Mouse (Mus musculus) spleen, adult 2 months (tissue): ENCODE results near the gene Arid1b. TPM values are rescaled to one million over a fixed set of nuclear protein-coding genes. Genes with fewer than 3 reads are reported as not detected.

ENCODE experiments used
- DNase-seq, 2 experiments: peaks; one replicate each; pipeline versions ENCODE4 v3.0.0 to v3.0.0-alpha.2; 2012 to 2021; ENCODE audit warnings: low spot score in 2 of 2, low read depth in 1 of 2
- H3K27ac ChIP-seq: fragments of 200-500 bp; 2 replicates; pipeline ENCODE4 v1.5.1; 2012; ENCODE audit warnings: low read length, inconsistent platforms; ENCODE audit not compliant: insufficient read depth
- H3K27me3 ChIP-seq: fragments of 200-500 bp; 2 replicates; pipeline ENCODE4 v1.6.1; 2012; ENCODE audit warnings: mild to moderate bottlenecking, moderate library complexity, low read length, inconsistent platforms; ENCODE audit not compliant: control insufficient read depth, insufficient read depth
- H3K36me3 ChIP-seq: fragments of 200-500 bp; 2 replicates; pipeline ENCODE4 v1.6.1; 2012; ENCODE audit warnings: mild to moderate bottlenecking, low read length, inconsistent platforms; ENCODE audit not compliant: control insufficient read depth, insufficient read depth
- H3K4me1 ChIP-seq: fragments of 200-500 bp; 2 replicates; pipeline ENCODE4 v1.6.1; 2011; ENCODE audit warnings: inconsistent platforms; ENCODE audit not compliant: control insufficient read depth, insufficient read depth, insufficient read length
- H3K4me3 ChIP-seq: fragments of 200-500 bp; 2 replicates; pipeline ENCODE4 v1.5.1; 2011; ENCODE audit warnings: mild to moderate bottlenecking, inconsistent platforms; ENCODE audit not compliant: insufficient read depth, insufficient read length; ENCODE audit errors: extremely low read depth
- CTCF ChIP-seq: fragments of 200-500 bp; IDR thresholded peaks from 2 replicates; pipeline ENCODE4 v1.5.1; 2011; ENCODE audit warnings: mild to moderate bottlenecking, inconsistent platforms; ENCODE audit not compliant: insufficient read depth, insufficient read length, insufficient replicate concordance; ENCODE audit errors: extremely low read depth
- POLR2A ChIP-seq: fragments of 200-500 bp; IDR thresholded peaks from 2 replicates; pipeline ENCODE4 v1.6.1; 2011; ENCODE audit warnings: low read depth, low read length, inconsistent platforms
- WGBS: fragments of 180-500 bp; shearing (Covaris S2); methylation state at CpG from one replicate; pipeline ENCODE4 v1.1.7; 2018; 5-methylcytosine and 5-hydroxymethylcytosine counted together
- polyA plus RNA-seq: library from polyadenylated mRNA; depleted of rRNA; stranded (reverse); fragments of >200 nt; gene quantifications from 2 replicates; pipeline ENCODE4 v1.2.3, GENCODE M21; 2012; rRNA removed

Gene Arid1b
- polyA plus RNA-seq, result 53.5 and 78.8 TPM in 2 replicates

GRCm38 (mm10) chr17:4993840-4994503 is at the start of gene Arid1b:
Arid1b (plus strand) TSS chr17:4994332.
- Histone ChIP-seq H3K36me3 (no peaks in the 10 kb centered on the region), H3K4me3 (peak within 1 kb of the TSS; percentile 77), H3K4me1 (no peaks in the 10 kb centered on the region; the same call in none of the 2 replicates), H3K27ac (peak within 1 kb of the TSS; percentile 99), H3K27me3 (peaks cover 2% of the 10 kb centered on the region; the same call in 1 of the 2 replicates)
- 1% methylated on average over 55 of the region's 58 CpGs for WGBS
- TF ChIP-seq POLR2A (peak; percentile 66), CTCF (no peak)
- DNase-seq, result peak; percentile 80 to 86

GRCm38 (mm10) chr17:4945311-4945751 is 48.8 kb upstream of the Arid1b start:
- TF ChIP-seq CTCF (no peak), POLR2A (no peak)
- Histone ChIP-seq H3K27me3 (no peaks in the 10 kb centered on the region), H3K4me1 (peaks cover 3% of the 10 kb centered on the region; the same call in 1 of the 2 replicates), H3K36me3 (no peaks in the 10 kb centered on the region), H3K27ac (no peak overlapping the region), H3K4me3 (no peak overlapping the region)
- DNase-seq, result no peak
- 88% methylated on average over 6 of the region's 6 CpGs for WGBS

GRCm38 (mm10) chr17:4945871-4946331 is 48.2 kb upstream of the Arid1b start:
- Histone ChIP-seq H3K36me3 (no peaks in the 10 kb centered on the region), H3K27ac (no peak overlapping the region), H3K4me3 (no peak overlapping the region), H3K27me3 (no peaks in the 10 kb centered on the region), H3K4me1 (peaks cover 3% of the 10 kb centered on the region; the same call in 1 of the 2 replicates)
- no peak for TF ChIP-seq POLR2A
- TF ChIP-seq CTCF, result no peak
- peak; percentile 8 to 20 for DNase-seq
- WGBS, result 28% methylated on average over 11 of the region's 11 CpGs

GRCm38 (mm10) chr17:4946421-4946974 is 47.6 kb upstream of the Arid1b start:
- DNase-seq, result no peak
- WGBS, result 49% methylated on average over 12 of the region's 12 CpGs

GRCm38 (mm10) chr17:4947013-4947412 is 47.1 kb upstream of the Arid1b start:
- 88% methylated on average over 3 of the region's 3 CpGs for WGBS
- Histone ChIP-seq H3K4me1 (peaks cover 3% of the 10 kb centered on the region; the same call in 1 of the 2 replicates), H3K27me3 (no peaks in the 10 kb centered on the region), H3K36me3 (no peaks in the 10 kb centered on the region), H3K27ac (no peak overlapping the region), H3K4me3 (no peak overlapping the region)
- TF ChIP-seq CTCF (no peak), POLR2A (no peak)
- no peak for DNase-seq

More at GRCm38 (mm10) chr17:4946421-4946974, 47.6 kb upstream of the Arid1b start:
- H3K36me3 ChIP-seq, result no peaks in the 10 kb centered on the region
- no peaks in the 10 kb centered on the region for H3K27me3 ChIP-seq
- TF ChIP-seq CTCF (no peak), POLR2A (no peak)
- peaks cover 3% of the 10 kb centered on the region; the same call in 1 of the 2 replicates for H3K4me1 ChIP-seq
- H3K4me3 ChIP-seq, result no peak overlapping the region
- H3K27ac ChIP-seq, result no peak overlapping the region

GRCm38 (mm10) chr17:4947439-4947838 is 46.7 kb upstream of the Arid1b start:
- TF ChIP-seq CTCF (no peak), POLR2A (no peak)
- 76% methylated on average over 2 of the region's 2 CpGs for WGBS
- no peak for DNase-seq

GRCm38 (mm10) chr17:4948501-4948900 is 45.6 kb upstream of the Arid1b start:
- Histone ChIP-seq H3K27ac (no peak overlapping the region), H3K27me3 (no peaks in the 10 kb centered on the region), H3K4me3 (no peak overlapping the region), H3K36me3 (no peaks in the 10 kb centered on the region), H3K4me1 (peaks cover 3% of the 10 kb centered on the region; the same call in 1 of the 2 replicates)
- 76% methylated on average over 3 of the region's 3 CpGs for WGBS
- no peak for TF ChIP-seq CTCF
- TF ChIP-seq POLR2A, result no peak
- DNase-seq, result no peak

More at GRCm38 (mm10) chr17:4947439-4947838, 46.7 kb upstream of the Arid1b start:
- Histone ChIP-seq H3K4me3 (no peak overlapping the region), H3K36me3 (no peaks in the 10 kb centered on the region), H3K27me3 (no peaks in the 10 kb centered on the region), H3K27ac (no peak overlapping the region), H3K4me1 (peaks cover 3% of the 10 kb centered on the region; the same call in 1 of the 2 replicates)
